Mouse (Mus musculus) C2C12 (cell line): ENCODE results near the gene Sptb. TPM values are rescaled to one million over a fixed set of nuclear protein-coding genes. Genes with fewer than 3 reads are reported as not detected.
A peak's percentile ranks its signal among the peaks of the same experiment; 100 is the strongest.

Experiments used
- H3K27me3 ChIP-seq: one replicate; pipeline ENCODE4 v1.6.1; 2011; ENCODE audit not compliant: control insufficient read depth, insufficient read depth, insufficient read length
- H3K36me3 ChIP-seq: one replicate; pipeline ENCODE4 v1.6.1; 2011; ENCODE audit not compliant: control insufficient read depth, insufficient read depth
- H3K4me3 ChIP-seq: one replicate; pipeline ENCODE4 v1.5.1; 2011; ENCODE audit warnings: mild to moderate bottlenecking, control low read depth; ENCODE audit not compliant: poor library complexity, insufficient read depth, severe bottlenecking
- H3K79me2 ChIP-seq: one replicate; pipeline ENCODE4 v1.6.1; 2011; ENCODE audit not compliant: control insufficient read depth, insufficient read depth
- H3K79me3 ChIP-seq: one replicate; pipeline ENCODE4 v1.6.1; 2011; ENCODE audit warnings: low read depth, control low read depth
- H3ac ChIP-seq: one replicate; pipeline ENCODE3; 2011; ENCODE audit warnings: low read depth; ENCODE audit not compliant: control insufficient read depth, insufficient read length
- CEBPB ChIP-seq: IDR thresholded peaks from one replicate; pipeline ENCODE4 v1.6.1; 2011; ENCODE audit warnings: low read depth, mild to moderate bottlenecking, control low read depth, moderate library complexity
- CTCF ChIP-seq: IDR thresholded peaks from one replicate; pipeline ENCODE4 v1.5.1; 2011; ENCODE audit not compliant: control insufficient read depth, insufficient read depth, insufficient read length
- FOSL1 ChIP-seq: IDR thresholded peaks from one replicate; pipeline ENCODE4 v1.8.0; 2011; ENCODE audit warnings: mild to moderate bottlenecking, low read length; ENCODE audit not compliant: poor library complexity, insufficient read depth, severe bottlenecking
- MAX ChIP-seq: IDR thresholded peaks from one replicate; pipeline ENCODE4 v1.6.1; 2011; ENCODE audit warnings: mild to moderate bottlenecking, control low read depth
- MYOD1 ChIP-seq: IDR thresholded peaks from one replicate; pipeline ENCODE4 v1.6.1; 2011; ENCODE audit warnings: low read depth; ENCODE audit not compliant: control insufficient read depth, insufficient read length
- MYOG ChIP-seq: IDR thresholded peaks from one replicate; pipeline ENCODE4 v1.6.1; 2011; ENCODE audit not compliant: control insufficient read depth, insufficient read length; ENCODE audit errors: extremely low read depth
- USF1 ChIP-seq: IDR thresholded peaks from one replicate; pipeline ENCODE4 v1.6.1; 2011; ENCODE audit warnings: low read depth, mild to moderate bottlenecking, control low read depth, moderate library complexity
- polyA plus RNA-seq: library from polyadenylated mRNA; unstranded; fragments of >200 nt; fragmentation: generic; extraction: Trizol; gene quantifications from one replicate; pipeline ENCODE4 v1.2.1, GENCODE M21; 2012; ENCODE audit warnings: missing spikeins

Sptb gene
- polyA plus RNA-seq, 1 experiment: 0.15 TPM

DNA sequence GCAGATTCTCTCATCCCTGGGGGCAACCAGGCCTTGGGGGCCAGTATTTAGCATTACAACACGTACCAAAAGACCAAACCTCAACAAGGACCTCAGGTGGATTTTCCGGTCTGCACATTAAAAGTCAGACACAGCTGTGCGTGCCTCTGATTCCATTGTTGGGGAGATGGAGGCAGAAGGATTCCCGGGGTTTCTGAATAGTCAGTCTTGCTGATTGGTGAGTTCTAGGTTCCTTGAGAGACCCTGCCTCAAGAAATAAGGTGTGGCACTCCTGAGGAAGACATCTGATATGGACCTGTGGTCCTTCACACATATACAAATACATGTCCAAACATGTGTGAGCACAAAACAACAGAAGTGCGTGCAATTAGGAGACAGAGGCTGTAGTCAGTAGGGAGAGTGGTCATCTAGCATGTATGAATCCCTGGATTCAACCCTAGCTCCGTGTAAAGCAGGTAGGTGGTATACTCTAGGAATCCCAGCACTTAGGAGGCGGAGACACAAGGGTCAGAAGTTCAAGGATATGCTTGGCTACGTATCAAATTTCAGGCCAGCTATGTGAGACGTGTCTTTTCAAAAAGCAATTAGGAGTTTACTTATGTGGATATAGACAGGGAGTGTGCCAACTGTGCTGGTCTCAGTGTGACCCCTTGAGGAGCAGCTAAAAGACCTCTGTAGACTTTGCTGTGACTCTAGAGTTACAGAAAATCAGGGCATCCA, 140.0 kb downstream of the Sptb start:
- Histone ChIP-seq H3K4me3 (no peak overlapping the region), H3K36me3 (peaks cover 57% of the 10 kb centered on the region), H3ac (no peak overlapping the region), H3K79me3 (no peaks in the 10 kb centered on the region), H3K27me3 (no peaks in the 10 kb centered on the region), H3K79me2 (no peaks in the 10 kb centered on the region)
- TF ChIP-seq MYOD1: no peak
- no peak for TF ChIP-seq MAX
- TF ChIP-seq CEBPB: no peak
- no peak for TF ChIP-seq MYOG
- TF ChIP-seq USF1: no peak
- TF ChIP-seq FOSL1: no peak
- TF ChIP-seq CTCF: no peak

DNA sequence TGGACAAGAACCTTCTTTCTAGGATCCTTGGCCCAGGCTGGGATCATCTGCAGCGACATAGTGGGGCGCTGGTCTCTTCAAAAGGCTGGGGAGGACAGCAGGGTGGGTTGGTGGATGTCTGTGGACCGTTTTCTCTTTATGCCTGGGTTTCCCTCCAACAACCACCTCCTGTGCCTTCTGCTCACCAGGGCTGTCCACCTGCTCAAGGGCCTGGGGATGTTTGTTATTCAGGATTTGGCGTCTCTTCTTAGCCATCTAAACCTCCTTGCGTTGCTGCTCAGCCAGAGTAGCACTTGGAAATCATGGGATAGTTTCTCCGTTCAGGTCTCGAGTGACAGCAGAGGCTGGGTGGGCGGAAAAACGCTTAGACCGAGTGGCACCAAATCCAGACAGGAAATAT, 144.1 kb downstream of the Sptb start:
- Histone ChIP-seq H3K79me2 (no peaks in the 10 kb centered on the region), H3K27me3 (no peaks in the 10 kb centered on the region), H3K4me3 (no peak overlapping the region), H3K36me3 (peaks cover 63% of the 10 kb centered on the region), H3ac (no peak overlapping the region), H3K79me3 (no peaks in the 10 kb centered on the region)
- TF ChIP-seq FOSL1 (no peak), MAX (no peak), CTCF (no peak), MYOG (no peak)

DNA sequence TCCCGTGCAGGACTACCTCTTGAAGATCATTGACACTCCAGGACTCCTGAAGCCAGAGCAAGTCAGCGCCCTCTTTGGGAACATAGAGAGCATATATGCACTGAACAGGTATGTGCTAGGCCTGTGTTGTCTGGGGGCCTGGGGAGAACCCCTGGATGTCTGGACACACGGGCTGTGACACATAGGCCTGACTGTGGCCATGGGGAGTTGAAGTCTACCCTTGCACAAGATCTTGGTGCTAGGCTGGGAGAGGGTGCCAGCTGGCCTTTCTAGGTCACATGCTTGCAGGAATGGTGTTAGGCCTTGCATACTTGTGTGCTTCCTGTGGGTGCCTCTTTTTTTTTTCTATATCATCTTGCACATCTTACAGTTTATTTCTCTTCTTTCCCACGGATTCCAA, 148.2 kb downstream of the Sptb start:
- Histone ChIP-seq H3ac (no peak overlapping the region), H3K27me3 (no peaks in the 10 kb centered on the region), H3K4me3 (no peak overlapping the region), H3K79me2 (peaks cover 29% of the 10 kb centered on the region), H3K79me3 (peaks cover 3% of the 10 kb centered on the region), H3K36me3 (peaks cover 60% of the 10 kb centered on the region)
- no peak for TF ChIP-seq FOSL1
- TF ChIP-seq MYOD1: no peak
- no peak for TF ChIP-seq MYOG
- TF ChIP-seq MAX: no peak
- no peak for TF ChIP-seq CEBPB

DNA sequence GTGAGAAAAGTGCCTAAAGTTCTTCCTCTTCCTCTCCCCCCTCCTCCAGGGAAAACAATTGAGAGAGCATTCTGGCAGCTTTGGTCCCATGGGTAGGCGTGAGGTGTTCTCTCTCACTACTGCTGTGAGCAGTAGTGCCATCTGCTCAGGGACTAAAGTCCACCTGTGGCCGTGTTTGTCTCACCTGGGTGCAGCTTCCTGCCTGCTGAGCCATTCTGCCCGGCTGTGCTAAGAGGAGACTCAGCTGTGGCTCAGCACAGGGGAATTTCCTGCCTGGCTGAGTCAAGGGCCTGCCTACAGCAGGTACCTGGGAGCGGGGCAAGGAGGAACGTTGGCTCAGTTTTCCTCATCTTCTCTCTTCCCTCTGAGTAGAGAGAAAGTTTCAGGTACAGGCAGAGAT, 152.1 kb downstream of the Sptb start:
- H3K27me3 ChIP-seq: no peaks in the 10 kb centered on the region
- no peak overlapping the region for H3ac ChIP-seq
- peaks cover 30% of the 10 kb centered on the region for H3K36me3 ChIP-seq
- H3K4me3 ChIP-seq: no peak overlapping the region
- H3K79me3 ChIP-seq: peaks cover 29% of the 10 kb centered on the region
- no peak for TF ChIP-seq CTCF
- no peak for TF ChIP-seq USF1
- no peak for TF ChIP-seq MYOG
- TF ChIP-seq CEBPB: no peak
- TF ChIP-seq MAX: no peak
- no peak for TF ChIP-seq FOSL1
- TF ChIP-seq MYOD1: no peak
- peaks cover 69% of the 10 kb centered on the region for H3K79me2 ChIP-seq

DNA sequence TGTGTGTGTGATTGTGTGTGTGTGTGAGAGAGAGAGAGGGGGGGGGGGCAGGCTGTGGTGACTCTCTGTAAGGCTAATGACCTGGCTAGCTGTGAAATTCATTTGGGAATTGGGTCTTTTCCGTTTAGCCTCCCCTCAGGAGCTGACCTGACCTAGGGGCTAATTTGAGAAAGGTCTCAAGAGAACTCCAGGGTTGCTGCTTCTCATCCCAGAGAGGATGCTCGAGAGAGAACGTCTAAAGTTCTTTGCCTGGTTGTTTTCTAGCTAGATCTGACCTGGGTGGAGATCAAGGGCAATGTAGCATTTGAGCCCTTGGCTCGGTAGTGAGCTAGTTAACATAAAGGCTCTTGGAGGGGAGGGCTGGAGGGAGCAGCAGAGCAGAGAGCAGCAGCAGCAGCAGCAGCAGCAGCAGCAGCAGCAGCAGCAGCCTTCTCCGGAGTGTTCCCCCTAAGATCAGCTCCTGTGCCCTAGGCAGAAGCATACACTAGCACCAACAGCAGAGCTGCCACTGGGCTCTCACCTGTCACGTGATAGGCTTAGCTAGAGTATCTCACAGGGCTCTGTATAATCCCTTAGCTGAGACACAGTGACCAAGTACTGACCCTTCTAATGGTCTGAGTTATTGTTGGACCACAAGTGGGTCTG, 153.5 kb downstream of the Sptb start:
- peaks cover 17% of the 10 kb centered on the region for H3K36me3 ChIP-seq
- H3K79me2 ChIP-seq: peaks cover 77% of the 10 kb centered on the region
- H3K79me3 ChIP-seq: peaks cover 32% of the 10 kb centered on the region
- TF ChIP-seq CTCF (no peak), USF1 (no peak), MAX (no peak), MYOD1 (no peak), FOSL1 (no peak), CEBPB (no peak), MYOG (no peak)
- H3ac ChIP-seq: no peak overlapping the region
- no peak overlapping the region for H3K4me3 ChIP-seq
- H3K27me3 ChIP-seq: no peaks in the 10 kb centered on the region

DNA sequence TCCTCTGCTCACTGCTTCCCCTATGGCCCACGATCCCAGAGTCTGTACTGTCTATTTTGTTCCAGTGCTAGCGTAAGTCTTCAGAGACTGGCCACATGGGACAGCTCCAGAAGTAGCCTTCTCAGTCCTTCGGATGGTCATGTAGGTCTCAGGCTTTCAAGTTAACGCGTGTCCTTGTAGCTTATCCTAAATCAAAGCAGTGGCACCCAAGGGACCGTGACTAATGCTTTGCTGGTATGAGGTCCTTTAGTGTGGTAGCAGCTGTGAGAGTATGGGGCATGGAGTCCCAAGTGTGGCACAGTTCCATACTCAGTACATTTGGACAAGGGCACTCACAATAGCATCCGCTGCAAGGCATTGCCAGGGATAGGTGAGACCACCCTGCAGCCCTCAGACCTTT, 154.2 kb downstream of the Sptb start:
- peaks cover 32% of the 10 kb centered on the region for H3K79me3 ChIP-seq
- H3K27me3 ChIP-seq: no peaks in the 10 kb centered on the region
- H3K79me2 ChIP-seq: peaks cover 82% of the 10 kb centered on the region
- peaks cover 16% of the 10 kb centered on the region for H3K36me3 ChIP-seq
- H3K4me3 ChIP-seq: no peak overlapping the region
- TF ChIP-seq MYOD1 (peak; percentile 54), MAX (no peak), USF1 (no peak)
- no peak overlapping the region for H3ac ChIP-seq
